Mouse (Mus musculus) liver, embryonic 14.5 days (tissue): Measurements from ENCODE around the gene Ibtk. TPM values are rescaled to one million over a fixed set of nuclear protein-coding genes. Genes with fewer than 3 reads are reported as not detected.

Experiments
- ATAC-seq: fragments of 200-750 bp; cut with Nextera tagmentation; 2 replicates; pipeline ENCODE4 v1.8.0; 2017; ENCODE audit warnings: moderate number of reproducible peaks, mild to moderate bottlenecking, moderate library complexity; ENCODE audit not compliant: insufficient read depth
- DNase-seq, 3 experiments: peaks; one replicate each; pipeline ENCODE4 v3.0.0-alpha.2; 2012 to 2013; ENCODE audit warnings: low read depth in 3 of 3, low spot score in 3 of 3
- H3K27ac ChIP-seq: fragments of 300-500 bp; sonication (generic); 2 replicates; pipeline ENCODE4 v1.5.1; 2014; ENCODE audit warnings: moderate library complexity, mild to moderate bottlenecking, control low read depth, inconsistent platforms
- H3K27me3 ChIP-seq: fragments of 300-500 bp; sonication (generic); 2 replicates; pipeline ENCODE4 v1.6.1; 2014; ENCODE audit warnings: mild to moderate bottlenecking, low read length, moderate library complexity; ENCODE audit not compliant: control insufficient read depth, insufficient read depth
- H3K36me3 ChIP-seq: fragments of 300-500 bp; sonication (generic); replicated peaks from 2 replicates; pipeline ENCODE4 v1.6.1; 2014; ENCODE audit warnings: low read depth; ENCODE audit not compliant: control insufficient read depth, insufficient read depth
- H3K4me1 ChIP-seq, 2 experiments: fragments of 200-500 bp in 1 of 2; fragments of 300-500 bp in 1 of 2; sonication (generic) in 1 of 2; replicated peaks; 2 replicates each; pipeline ENCODE4 v1.6.1; 2012 to 2014; ENCODE audit warnings: antibody characterized with exemption in 1 of 2, inconsistent platforms in 1 of 2, low read length in 1 of 2; ENCODE audit not compliant: control insufficient read depth in 2 of 2, insufficient read depth in 2 of 2
- H3K4me2 ChIP-seq: fragments of 300-500 bp; sonication (generic); 2 replicates; pipeline ENCODE4 v1.6.1; 2014; ENCODE audit warnings: low read depth, mild to moderate bottlenecking, control low read depth, moderate library complexity
- H3K4me3 ChIP-seq, 2 experiments: fragments of 200-500 bp in 1 of 2; fragments of 300-500 bp in 1 of 2; sonication (generic) in 1 of 2; 2 replicates each; pipeline ENCODE4 v1.5.1; 2012 to 2014; ENCODE audit warnings: low read depth in 2 of 2, low read length in 2 of 2, mild to moderate bottlenecking in 2 of 2, control low read depth in 1 of 2, inconsistent platforms in 1 of 2, moderate library complexity in 1 of 2; ENCODE audit not compliant: insufficient read depth in 1 of 2
- H3K9ac ChIP-seq: fragments of 300-500 bp; sonication (generic); replicated peaks from 2 replicates; pipeline ENCODE4 v1.6.1; 2014; ENCODE audit warnings: mild to moderate bottlenecking, control low read depth, moderate library complexity
- H3K9me3 ChIP-seq: fragments of 300-500 bp; sonication (generic); 2 replicates; pipeline ENCODE4 v1.6.1; 2016; ENCODE audit warnings: low read length, mixed read lengths; ENCODE audit not compliant: control insufficient read depth
- CTCF ChIP-seq: IDR thresholded peaks from 2 replicates; pipeline ENCODE4 v1.5.1; 2016; ENCODE audit warnings: antibody characterized with exemption, low read depth, control low read depth
- EP300 ChIP-seq: IDR thresholded peaks from 2 replicates; pipeline ENCODE4 v1.6.1; 2016; ENCODE audit warnings: antibody characterized with exemption, low read depth
- WGBS: fragments of 180-500 bp; shearing (Covaris S2); extraction: QIAGEN DNeasy Blood & Tissue Kit; methylation state at CpG from one replicate; pipeline ENCODE4 v1.1.7; 2014; ENCODE audit not compliant: insufficient replicate concordance; 5-methylcytosine and 5-hydroxymethylcytosine counted together
- polyA plus RNA-seq, 2 experiments: library from polyadenylated mRNA; depleted of rRNA in 1 of 2; stranded (reverse) in 1 of 2; unstranded in 1 of 2; fragments of >200 nt; fragmentation: Nextera tagmentation in 1 of 2; extraction: Ambion mirVana in 1 of 2; gene quantifications; 2 replicates each; pipeline versions ENCODE4 v1.2.1 to v1.2.3; 2012 to 2014

Gene Ibtk
- polyA plus RNA-seq, 2 experiments = 9.7 to 24.7 TPM

DNA sequence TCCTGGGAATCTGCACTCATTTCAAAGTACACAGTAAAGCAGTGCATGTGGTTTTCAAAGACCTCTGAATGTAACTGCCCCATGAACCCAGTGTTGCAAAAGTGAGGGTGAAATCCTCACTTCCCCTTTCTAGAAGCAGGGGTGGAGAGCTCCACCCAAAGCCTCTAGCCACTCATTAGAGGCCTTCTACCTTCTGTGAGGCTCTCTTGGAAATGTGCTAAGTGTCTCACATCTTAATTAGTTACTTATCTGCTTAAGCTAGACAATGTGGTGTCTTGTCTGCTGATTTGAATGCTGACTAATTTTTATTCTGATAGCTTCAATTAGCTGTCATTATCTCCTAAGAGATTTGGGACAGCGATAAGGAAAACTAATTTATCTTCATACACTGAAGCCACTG is 13.3 kb upstream of the Ibtk start:
- DNase-seq (no peak), ATAC-seq (no peak)
- Histone ChIP-seq H3K4me1 (peaks cover 0 to 2% of the 10 kb centered on the region in 2 experiments; a peak in 1 of 4 replicates), H3K9ac (no peak overlapping the region), H3K4me2 (no peak overlapping the region), H3K4me3 (no peak overlapping the region), H3K9me3 (no peaks in the 10 kb centered on the region), H3K36me3 (no peaks in the 10 kb centered on the region), H3K27me3 (no peaks in the 10 kb centered on the region), H3K27ac (no peak overlapping the region)
- 77% methylated on average over 1 of the region's 1 CpGs for WGBS
- no peak for TF ChIP-seq EP300
- TF ChIP-seq CTCF = no peak

DNA sequence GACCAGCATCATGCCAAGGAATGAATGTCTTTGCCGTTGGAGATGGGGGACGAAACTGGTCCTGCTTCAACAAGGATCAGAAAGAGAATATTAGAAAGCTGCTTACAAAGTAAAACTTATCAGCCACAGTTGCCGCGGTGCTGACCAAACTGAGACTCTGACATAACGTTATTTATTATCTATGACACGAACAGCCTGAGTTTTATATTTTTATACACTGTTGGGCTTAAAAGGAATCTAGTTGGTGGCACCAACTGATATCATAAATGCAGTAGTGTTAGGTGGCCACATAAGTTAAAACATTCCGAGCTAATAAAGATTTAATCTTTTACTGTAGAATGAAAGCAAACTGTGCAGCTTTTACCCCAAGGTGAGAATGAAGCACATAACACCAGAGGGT is 1.7 kb upstream of the Ibtk start:
- ATAC-seq = no peak
- H3K27ac ChIP-seq = peak overlapping the region; percentile 96

DNA sequence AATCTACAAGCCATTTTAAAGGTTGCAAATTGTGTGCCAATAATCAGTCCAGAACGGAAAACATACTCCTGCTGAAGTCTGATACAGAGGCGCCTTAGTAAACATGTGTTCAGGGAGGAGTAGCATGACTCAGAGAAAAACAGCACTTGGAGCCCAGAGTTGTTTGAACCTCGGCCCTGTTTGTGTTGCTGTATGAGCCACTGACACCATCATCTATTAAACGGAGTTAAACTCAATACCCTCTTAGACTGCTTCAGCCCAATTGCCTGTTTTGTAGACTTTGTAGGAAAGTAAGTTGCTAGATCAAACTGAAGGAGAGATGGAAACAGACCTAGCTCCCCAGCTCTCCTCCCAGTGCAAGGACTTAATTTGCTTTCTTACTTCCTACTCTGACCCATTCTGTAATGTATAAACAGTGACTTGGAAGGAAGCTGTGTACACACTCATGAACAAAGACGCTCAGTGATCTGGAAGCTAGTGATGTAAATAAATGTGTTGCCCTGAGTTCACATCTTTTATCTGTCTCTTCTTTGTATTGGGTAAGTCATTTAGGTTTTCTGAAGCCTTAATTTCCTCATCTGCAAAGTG is 882 bp upstream of the Ibtk start:
- Histone ChIP-seq H3K27me3 (no peaks in the 10 kb centered on the region), H3K4me2 (peak overlapping the region; percentile 88), H3K4me3 (peak overlapping the region; percentile 73 to 79), H3K36me3 (no peaks in the 10 kb centered on the region), H3K27ac (peak overlapping the region; percentile 96), H3K9ac (peak overlapping the region; percentile 94), H3K9me3 (no peaks in the 10 kb centered on the region), H3K4me1 (peaks cover 19% of the 10 kb centered on the region in 2 experiments)
- 12% methylated on average over 5 of the region's 5 CpGs for WGBS
- TF ChIP-seq CTCF = no peak
- peak; percentile 76 for TF ChIP-seq EP300
- peak; percentile 71 for ATAC-seq
- DNase-seq = peak; percentile 76 to 79 (median 76)

More for the DNA sequence above, 1.7 kb upstream of the Ibtk start:
- H3K4me3 ChIP-seq = peak overlapping the region in 1 of 2 experiments; percentile 73; a peak in 1 of 4 replicates
- no peaks in the 10 kb centered on the region for H3K9me3 ChIP-seq
- H3K27me3 ChIP-seq = no peaks in the 10 kb centered on the region
- TF ChIP-seq CTCF (no peak), EP300 (no peak)
- WGBS = 47% methylated on average over 7 of the region's 7 CpGs
- H3K4me2 ChIP-seq = peak overlapping the region; percentile 88
- H3K36me3 ChIP-seq = no peaks in the 10 kb centered on the region
- peak overlapping the region; percentile 94 for H3K9ac ChIP-seq
- DNase-seq = no peak
- peaks cover 19% of the 10 kb centered on the region in 2 experiments for H3K4me1 ChIP-seq

DNA sequence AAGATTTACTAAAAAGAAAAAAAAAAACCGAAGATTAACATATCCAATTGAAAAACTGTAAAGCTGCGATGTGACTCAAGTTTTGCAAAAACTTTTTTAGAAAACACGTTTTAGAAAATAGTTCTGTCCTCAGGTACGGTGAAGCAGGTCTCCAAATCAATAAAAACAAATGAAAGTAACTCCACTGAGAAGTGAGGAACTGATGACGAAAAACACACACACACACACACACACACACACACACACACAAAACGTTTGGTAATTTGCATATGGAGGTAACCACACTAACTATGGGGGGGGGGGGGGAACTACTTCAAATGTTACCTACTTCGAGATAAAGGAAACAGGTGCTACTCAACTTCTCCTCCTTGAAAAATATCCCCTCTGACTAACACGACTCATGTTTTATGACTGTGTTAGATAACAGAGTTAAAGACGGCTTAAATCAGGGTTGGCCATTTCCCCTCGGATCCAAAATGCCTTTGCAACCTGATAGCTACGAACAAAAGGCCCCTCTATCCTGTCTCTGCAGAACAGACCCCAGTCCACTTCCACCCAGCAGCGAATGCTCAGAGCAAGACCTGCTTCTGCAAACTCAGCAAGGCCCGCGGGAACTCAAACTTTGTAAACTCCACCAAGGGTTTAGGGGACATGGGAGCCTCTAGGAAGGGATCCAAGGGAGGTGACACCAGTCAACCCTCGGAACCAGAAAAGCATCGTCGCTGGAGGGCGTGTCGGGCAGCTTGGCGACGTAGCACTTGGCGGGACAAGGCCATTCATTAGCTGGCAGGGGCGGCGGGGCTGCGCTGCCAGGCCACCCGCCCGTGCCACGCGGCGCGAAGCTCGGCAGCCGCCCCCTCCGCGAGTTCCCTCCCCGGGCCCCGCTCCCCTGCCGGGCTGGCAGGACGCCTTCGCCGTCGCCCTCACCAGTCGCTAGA is 661 bp downstream of the Ibtk start:
- peak overlapping the region; percentile 73 to 99 for H3K4me3 ChIP-seq
- H3K9ac ChIP-seq = peak overlapping the region; percentile 94
- TF ChIP-seq CTCF (peak; percentile 52), EP300 (no peak)
- H3K4me1 ChIP-seq = peaks cover 19% of the 10 kb centered on the region in 2 experiments
- peak overlapping the region; percentile 88 for H3K4me2 ChIP-seq
- H3K27ac ChIP-seq = peak overlapping the region; percentile 96
- H3K27me3 ChIP-seq = no peaks in the 10 kb centered on the region
- WGBS = 1% methylated on average over 43 of the region's 43 CpGs
- ATAC-seq = peak; percentile 76
- H3K9me3 ChIP-seq = no peaks in the 10 kb centered on the region
- H3K36me3 ChIP-seq = peaks cover under 1% of the 10 kb centered on the region
- peak; percentile 65 to 80 (median 71) for DNase-seq

DNA sequence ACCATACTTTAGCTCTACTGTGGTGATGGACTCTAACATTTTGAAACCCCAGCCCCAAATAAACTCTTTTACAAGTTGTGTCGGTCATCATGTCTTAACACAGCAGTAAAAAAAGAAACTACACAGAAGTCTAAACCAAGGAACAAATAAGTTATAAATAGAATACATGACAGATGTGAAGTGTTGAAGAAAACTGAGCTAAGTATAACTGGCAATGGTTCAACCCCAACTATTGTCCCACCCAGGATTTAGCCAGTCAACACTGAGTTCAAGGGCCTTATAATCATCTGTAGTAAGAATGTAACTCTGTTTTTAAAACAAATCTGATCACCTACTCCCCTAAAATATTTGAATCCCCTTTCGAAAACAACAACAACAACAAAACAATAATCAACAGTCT is 3.6 kb downstream of the Ibtk start:
- WGBS = 77% methylated on average over 2 of the region's 2 CpGs
- TF ChIP-seq CTCF (no peak), EP300 (no peak)
- Histone ChIP-seq H3K9me3 (no peaks in the 10 kb centered on the region), H3K27me3 (no peaks in the 10 kb centered on the region), H3K36me3 (peaks cover 19% of the 10 kb centered on the region), H3K4me1 (peaks cover 9 to 14% of the 10 kb centered on the region in 2 experiments), H3K4me2 (no peak overlapping the region), H3K4me3 (no peak overlapping the region), H3K27ac (no peak overlapping the region), H3K9ac (no peak overlapping the region)
- no peak for ATAC-seq
- DNase-seq = no peak
